Comparison of ENCODE assay signal across 9 mouse cellular contexts in the genomic region with DNA sequence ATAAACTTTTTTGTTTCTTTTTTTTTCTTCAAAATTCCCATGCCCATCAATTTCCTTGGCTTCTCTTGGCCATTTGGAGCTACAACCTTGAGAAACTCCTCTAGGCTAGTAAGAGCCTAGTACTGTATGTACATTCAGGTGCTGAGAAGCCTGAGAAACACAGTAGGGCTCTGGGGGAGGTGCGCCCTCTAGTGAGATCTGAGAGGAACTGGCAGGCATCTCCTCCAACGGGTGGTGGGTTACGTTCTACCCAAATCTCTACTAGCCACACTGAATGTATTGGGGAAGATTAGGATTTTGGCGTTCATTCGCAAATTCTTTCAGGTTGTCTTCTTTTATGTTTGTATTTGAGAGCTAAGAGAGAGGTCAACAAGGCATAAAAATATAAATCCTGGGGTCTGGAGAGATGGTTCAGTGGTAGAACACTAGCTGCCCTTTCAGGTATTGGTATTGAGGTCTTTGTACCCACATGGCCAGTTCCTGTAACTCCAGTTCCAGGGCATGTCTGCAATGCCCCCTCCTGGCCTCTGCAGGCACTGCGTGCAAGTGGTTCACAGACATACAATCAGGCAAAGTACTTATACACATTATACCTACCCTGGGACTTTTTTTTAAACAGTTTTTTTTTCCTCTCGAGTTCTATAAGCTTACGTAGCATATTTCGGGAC. TPM values are rescaled to one million over a fixed set of nuclear protein-coding genes. Genes with fewer than 3 reads are reported as not detected.
DNase-seq lines count a peak whose midpoint lies in the region; ATAC-seq and TF ChIP-seq lines count a peak whose summit lies in the region.
"Had no signal": no experiment of that assay in that cellular context is flagged by ENCODE, and none has a peak within 500 bp of the region (broad histone marks: within the 10 kb centered on the region; RNA-seq: fewer than 3 reads in every experiment).

No protein-coding gene starts in this region.

- in situ Hi-C loops in ES-E14 (cut with MboI; ENCODE audit: low sequenced_read_pairs in 2 of 2, unreplicated experiment in 2 of 2) = no loop called here

- H3K4me3 ChIP-seq in ES-E14 (ENCODE audit: insufficient read depth in 1 of 2, low read depth in 1 of 2, low read length in 2 of 2, poor library complexity in 1 of 2, severe bottlenecking in 1 of 2) = no peak overlapping the region
- H3K4me3 ChIP-seq in forebrain, embryonic 15.5 days = no peak overlapping the region
- no peak overlapping the region for H3K4me3 ChIP-seq in kidney, adult 2 months (ENCODE audit: insufficient read depth, low read depth, low read length)
- no peak overlapping the region for H3K4me3 ChIP-seq in liver, embryonic 14.5 days (ENCODE audit: insufficient read depth in 1 of 2, low read depth in 2 of 2, low read length in 2 of 2)
- H3K4me3 ChIP-seq in neural tube, embryonic 15.5 days (replicated peaks) = peak overlapping the region; percentile 45; the same call in 1 of the 2 replicates

- no peak for TF ChIP-seq EP300 in liver, embryonic 14.5 days (IDR thresholded peaks at IDR 0.05; ENCODE audit: low read depth)

- H3K27me3 ChIP-seq in forebrain, embryonic 15.5 days = peaks cover 72% of the 10 kb centered on the region
- peaks cover 7% of the 10 kb centered on the region; the same call in 1 of the 2 replicates for H3K27me3 ChIP-seq in kidney, adult 2 months (replicated peaks; ENCODE audit: control insufficient read depth, insufficient read depth, low read length)
- H3K27me3 ChIP-seq in liver, embryonic 14.5 days (ENCODE audit: control insufficient read depth, insufficient read depth, low read length) = peaks cover 56% of the 10 kb centered on the region
- peaks cover 92% of the 10 kb centered on the region for H3K27me3 ChIP-seq in neural tube, embryonic 15.5 days (replicated peaks)

- no peaks in the 10 kb centered on the region for H3K36me3 ChIP-seq in ES-E14 (ENCODE audit: control insufficient read depth, insufficient read depth, low read length, poor library complexity, severe bottlenecking)
- H3K36me3 ChIP-seq in forebrain, embryonic 15.5 days = no peaks in the 10 kb centered on the region
- H3K36me3 ChIP-seq in kidney, adult 2 months (ENCODE audit: control insufficient read depth, insufficient read depth, low read length) = no peaks in the 10 kb centered on the region
- H3K36me3 ChIP-seq in liver, embryonic 14.5 days (replicated peaks; ENCODE audit: control insufficient read depth, insufficient read depth, low read depth) = no peaks in the 10 kb centered on the region
- H3K36me3 ChIP-seq in neural tube, embryonic 15.5 days = no peaks in the 10 kb centered on the region

- no peak overlapping the region for H3K4me2 ChIP-seq in forebrain, embryonic 15.5 days (replicated peaks)
- H3K4me2 ChIP-seq in liver, embryonic 14.5 days (ENCODE audit: low read depth) = no peak overlapping the region
- peak overlapping the region; percentile 87 for H3K4me2 ChIP-seq in neural tube, embryonic 15.5 days

- H3K4me1 ChIP-seq in ES-E14 (ENCODE audit: control insufficient read depth in 2 of 2, insufficient read depth in 2 of 2, low read length in 2 of 2, poor library complexity in 1 of 2) = peaks cover 0 to 2% of the 10 kb centered on the region in 2 experiments; a peak in 1 of 4 replicates
- H3K4me1 ChIP-seq in forebrain, embryonic 15.5 days = peaks cover 32% of the 10 kb centered on the region
- peaks cover 9% of the 10 kb centered on the region for H3K4me1 ChIP-seq in kidney, adult 2 months (ENCODE audit: control insufficient read depth, insufficient read depth, low read length)
- H3K4me1 ChIP-seq in liver, embryonic 14.5 days (replicated peaks; ENCODE audit: control insufficient read depth in 2 of 2, insufficient read depth in 2 of 2, low read length in 1 of 2) = 0 out of 4 replicates have a peak, but pooled peaks cover 0 to 2% of the 10 kb centered on the region in 2 experiments
- H3K4me1 ChIP-seq in neural tube, embryonic 15.5 days = peaks cover 38% of the 10 kb centered on the region

- 0 out of 2 replicates have a peak, but pooled peaks have one; percentile 33 for ATAC-seq in cerebellum, adult (ENCODE audit: insufficient number of reproducible peaks, low FRiP score, low TSS enrichment)
- peak; percentile 65 for ATAC-seq in forebrain, embryonic 15.5 days (replicated peaks)
- ATAC-seq in liver, embryonic 14.5 days (ENCODE audit: insufficient read depth) = peak; percentile 48; the same call in 1 of the 2 replicates
- ATAC-seq in neural tube, embryonic 15.5 days (ENCODE audit: low FRiP score) = peak; percentile 62; the same call in 1 of the 2 replicates

- peak; percentile 87 for TF ChIP-seq CTCF in kidney, adult 2 months (conservative IDR thresholded peaks at IDR 0.05; ENCODE audit: insufficient read depth, insufficient read length, low read depth, low read length)
- peak; percentile 67 for TF ChIP-seq CTCF in liver, embryonic 14.5 days (IDR thresholded peaks at IDR 0.05; ENCODE audit: low read depth)

- peak; percentile 83 for DNase-seq in 3T3-L1 (ENCODE audit: low read depth, low spot score)
- DNase-seq in ES-E14 (ENCODE audit: low read depth, low spot score) = peak; percentile 91
- DNase-seq in kidney, adult 2 months = peak; percentile 81
- peak; percentile 29 to 48 (median 33) for DNase-seq in liver, embryonic 14.5 days (ENCODE audit: low read depth in 3 of 3, low spot score in 3 of 3)
- DNase-seq in thymus, postnatal 0 days (ENCODE audit: low spot score) = peak; percentile 88

- WGBS in forebrain, embryonic 15.5 days = 12% methylated on average over 9 of the region's 9 CpGs
- WGBS in kidney, adult 2 months = 9% methylated on average over 9 of the region's 9 CpGs
- 7% methylated on average over 9 of the region's 9 CpGs for WGBS in liver, embryonic 14.5 days (ENCODE audit: insufficient replicate concordance)
- WGBS in neural tube, embryonic 15.5 days = 13% methylated on average over 9 of the region's 9 CpGs

- no peak overlapping the region for H3K27ac ChIP-seq in ES-E14 (ENCODE audit: insufficient read depth, low read depth, low read length, poor library complexity, severe bottlenecking)
- H3K27ac ChIP-seq in forebrain, embryonic 15.5 days (replicated peaks) = no peak overlapping the region
- no peak overlapping the region for H3K27ac ChIP-seq in kidney, adult 2 months (ENCODE audit: insufficient read depth, low read depth, low read length)
- no peak overlapping the region for H3K27ac ChIP-seq in liver, embryonic 14.5 days
- H3K27ac ChIP-seq in neural tube, embryonic 15.5 days (replicated peaks) = no peak overlapping the region

- H3K9me3 ChIP-seq in ES-E14 (ENCODE audit: control insufficient read depth, insufficient read depth, low read depth, low read length) = no peaks in the 10 kb centered on the region
- no peaks in the 10 kb centered on the region for H3K9me3 ChIP-seq in forebrain, embryonic 15.5 days
- H3K9me3 ChIP-seq in liver, embryonic 14.5 days (ENCODE audit: control insufficient read depth, low read length) = no peaks in the 10 kb centered on the region
- H3K9me3 ChIP-seq in neural tube, embryonic 15.5 days (replicated peaks) = no peaks in the 10 kb centered on the region

- H3K9ac ChIP-seq in ES-E14 (ENCODE audit: insufficient read depth, low read depth, low read length, poor library complexity, severe bottlenecking) = no peak overlapping the region
- H3K9ac ChIP-seq in forebrain, embryonic 15.5 days (replicated peaks) = no peak overlapping the region
- no peak overlapping the region for H3K9ac ChIP-seq in liver, embryonic 14.5 days (replicated peaks)
- H3K9ac ChIP-seq in neural tube, embryonic 15.5 days (replicated peaks) = no peak overlapping the region

- TF ChIP-seq POLR2A in kidney, adult 2 months (IDR thresholded peaks at IDR 0.05; ENCODE audit: low read depth, low read length) = no peak

TF ChIP-seq in ES-E14, 5 proteins besides CTCF, POLR2A, EP300 and RAD21 (continues in another document):
- TF ChIP-seq ZNF384 (IDR thresholded peaks at IDR 0.05; ENCODE audit: low read depth, low read length) (0 out of 2 replicates have a peak, but pooled peaks have one; percentile 30), ZC3H11A (IDR thresholded peaks at IDR 0.05; ENCODE audit: borderline replicate concordance, low read depth, low read length) (peak; percentile 51; the same call in 1 of the 2 replicates)

RNA-seq across cellular contexts. Expression of a gene that starts 4.0 kb away (rescaled TPM):
- 0.49 and 0.95 TPM in 2 replicates for total RNA-seq in ES-E14 (2012; rRNA removed)
- 0.13 TPM in 1 of 2 replicates, not detected in the other for polyA plus RNA-seq in forebrain, embryonic 15.5 days (2015; fragmentation: Nextera tagmentation; extraction: Ambion mirVana)
- 0.20 TPM in 1 of 2 replicates, not detected in the other for polyA plus RNA-seq in kidney, adult 2 months (2012; rRNA removed)
- polyA plus RNA-seq in liver, embryonic 14.5 days (2012; rRNA removed) = not detected in 2 replicates
- polyA plus RNA-seq in liver, embryonic 14.5 days (2014; fragmentation: Nextera tagmentation; extraction: Ambion mirVana) = not detected in 2 replicates
- polyA plus RNA-seq in neural tube, embryonic 15.5 days (2015; fragmentation: Nextera tagmentation; extraction: Ambion mirVana) = 0.52 and 0.56 TPM in 2 replicates
- polyA plus RNA-seq in thymus, postnatal 0 days (2015; fragmentation: Nextera tagmentation; extraction: Ambion mirVana) = 0.34 TPM in 1 of 2 replicates, not detected in the other
- polyA plus RNA-seq: heart, embryonic 14.5 days had no signal

RNA-seq across cellular contexts. Expression of a gene that starts 4.5 kb away (rescaled TPM):
- 0.13 and 0.42 TPM in 2 replicates for total RNA-seq in ES-E14 (2012; rRNA removed)
- 0.03 TPM in 1 of 2 replicates, not detected in the other for polyA plus RNA-seq in forebrain, embryonic 15.5 days (2015; fragmentation: Nextera tagmentation; extraction: Ambion mirVana)
- polyA plus RNA-seq in kidney, adult 2 months (2012; rRNA removed) = 0.05 and 0.17 TPM in 2 replicates
- polyA plus RNA-seq in liver, embryonic 14.5 days (2012; rRNA removed) = 0.01 TPM in 1 of 2 replicates, not detected in the other
- not detected in 2 replicates for polyA plus RNA-seq in liver, embryonic 14.5 days (2014; fragmentation: Nextera tagmentation; extraction: Ambion mirVana)
- polyA plus RNA-seq in neural tube, embryonic 15.5 days (2015; fragmentation: Nextera tagmentation; extraction: Ambion mirVana) = 0.03 and 0.12 TPM in 2 replicates
- 0.30 and 0.61 TPM in 2 replicates for polyA plus RNA-seq in thymus, postnatal 0 days (2015; fragmentation: Nextera tagmentation; extraction: Ambion mirVana)

RNA-seq across cellular contexts. Expression of a gene that starts 10.8 kb away (rescaled TPM):
- 0.90 and 1.3 TPM in 2 replicates for total RNA-seq in ES-E14 (2012; rRNA removed)
- polyA plus RNA-seq in forebrain, embryonic 15.5 days (2015; fragmentation: Nextera tagmentation; extraction: Ambion mirVana) = not detected in 2 replicates
- polyA plus RNA-seq in kidney, adult 2 months (2012; rRNA removed) = 0.28 and 0.35 TPM in 2 replicates
- not detected in 2 replicates for polyA plus RNA-seq in liver, embryonic 14.5 days (2012; rRNA removed)
- not detected in 2 replicates for polyA plus RNA-seq in liver, embryonic 14.5 days (2014; fragmentation: Nextera tagmentation; extraction: Ambion mirVana)
- 0.17 and 1.2 TPM in 2 replicates for polyA plus RNA-seq in neural tube, embryonic 15.5 days (2015; fragmentation: Nextera tagmentation; extraction: Ambion mirVana)
- 2.1 and 2.3 TPM in 2 replicates for polyA plus RNA-seq in thymus, postnatal 0 days (2015; fragmentation: Nextera tagmentation; extraction: Ambion mirVana)
- polyA plus RNA-seq: heart, embryonic 14.5 days had no signal

RNA-seq across cellular contexts. Expression of a gene that starts 12.8 kb away (rescaled TPM):
- total RNA-seq in ES-E14 (2012; rRNA removed) = 0.76 and 1.0 TPM in 2 replicates
- 0.04 and 0.06 TPM in 2 replicates for polyA plus RNA-seq in forebrain, embryonic 15.5 days (2015; fragmentation: Nextera tagmentation; extraction: Ambion mirVana)
- 0.20 and 0.31 TPM in 2 replicates for polyA plus RNA-seq in kidney, adult 2 months (2012; rRNA removed)
- not detected in 2 replicates for polyA plus RNA-seq in liver, embryonic 14.5 days (2012; rRNA removed)
- not detected in 2 replicates for polyA plus RNA-seq in liver, embryonic 14.5 days (2014; fragmentation: Nextera tagmentation; extraction: Ambion mirVana)
- 0.10 and 0.27 TPM in 2 replicates for polyA plus RNA-seq in neural tube, embryonic 15.5 days (2015; fragmentation: Nextera tagmentation; extraction: Ambion mirVana)
- 0.08 and 0.16 TPM in 2 replicates for polyA plus RNA-seq in thymus, postnatal 0 days (2015; fragmentation: Nextera tagmentation; extraction: Ambion mirVana)

Comparison
In these comparisons a context has a peak if more than half of its experiments do, and no peak if none do; other contexts are left out.
1. DNase-seq: peak in every context shown above with its lines; median percentile 91 in ES-E14; 88 in thymus, postnatal 0 days; 83 in 3T3-L1; 81 in kidney, adult 2 months; 33 in liver, embryonic 14.5 days.